Mouse (Mus musculus) frontal cortex, postnatal 25 days (tissue): ENCODE results near the gene Mrpl35.
"Not testable (repeated sequence)": the region's sequence is repeated elsewhere in the genome, so short reads cannot be mapped to it uniquely, and the experiment has no call there.

Experiments used
- DNase-seq, 2 experiments: peaks; one replicate each; pipeline ENCODE4 v3.0.0; 2022; ENCODE audit warnings: low spot score in 2 of 2

Mrpl35 gene

GRCm38 (mm10) chr6:71826869-71827268 is at the start of gene Mrpl35:
Mrpl35 (minus strand) TSS chr6:71826969.
- no peak for DNase-seq

DNA sequence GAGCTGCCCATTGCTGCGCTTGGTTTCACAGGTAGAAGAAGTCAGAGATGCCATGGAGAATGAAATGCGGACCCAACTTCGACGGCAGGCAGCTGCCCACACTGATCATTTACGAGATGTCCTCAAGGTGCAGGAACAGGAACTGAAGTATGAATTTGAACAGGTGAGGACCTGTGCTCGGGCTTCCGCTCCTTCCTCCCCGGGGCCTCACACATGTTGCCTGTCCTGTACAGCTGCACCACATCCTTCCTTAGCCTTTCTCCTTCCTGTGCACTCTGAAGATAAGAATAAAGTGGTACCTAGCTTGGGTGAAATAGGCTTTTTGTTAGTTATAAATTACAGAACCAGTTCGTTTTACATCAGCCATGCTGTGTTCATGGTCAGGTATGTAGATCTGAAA is 44.6 kb upstream of the Mrpl35 start:
- DNase-seq: no peak

DNA sequence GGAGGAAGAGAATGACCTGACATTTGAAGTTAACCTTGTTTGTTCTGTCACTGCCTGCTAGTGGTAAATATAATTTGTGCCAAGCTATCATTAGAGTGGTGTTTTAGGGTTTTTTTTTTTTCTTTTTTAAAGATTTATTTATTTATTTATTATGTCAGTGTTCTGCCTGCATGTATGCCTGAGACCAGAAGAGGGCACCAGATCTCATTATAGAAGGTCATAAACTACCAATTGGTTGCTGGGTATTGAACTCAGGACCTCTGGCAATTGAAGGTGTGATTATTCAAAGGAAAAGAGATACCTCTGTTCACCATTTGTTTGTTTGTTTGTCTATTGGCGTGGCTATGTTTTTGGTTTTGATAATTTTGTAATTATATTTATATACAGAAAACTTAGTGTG is 42.0 kb upstream of the Mrpl35 start:
- DNase-seq: no peak

DNA sequence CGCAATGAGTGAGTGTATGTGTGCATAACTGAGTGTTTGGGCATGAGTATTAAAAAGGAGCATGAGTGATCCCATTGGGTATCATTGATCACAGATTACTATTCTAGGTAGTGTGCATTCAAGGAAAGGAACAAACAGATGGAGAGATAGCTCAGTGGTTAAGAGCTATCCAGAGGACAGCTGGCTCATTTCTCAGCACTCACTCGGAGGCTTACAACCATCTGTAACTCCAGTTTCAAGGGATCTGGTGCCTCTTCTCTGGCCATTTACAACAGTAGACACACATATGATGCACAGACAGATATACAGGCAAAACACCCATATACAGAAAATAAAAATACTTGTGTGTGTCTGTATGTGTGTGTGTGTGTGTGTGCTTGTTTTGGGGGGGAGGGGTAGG is 41.0 kb upstream of the Mrpl35 start:
- DNase-seq: no peak

DNA sequence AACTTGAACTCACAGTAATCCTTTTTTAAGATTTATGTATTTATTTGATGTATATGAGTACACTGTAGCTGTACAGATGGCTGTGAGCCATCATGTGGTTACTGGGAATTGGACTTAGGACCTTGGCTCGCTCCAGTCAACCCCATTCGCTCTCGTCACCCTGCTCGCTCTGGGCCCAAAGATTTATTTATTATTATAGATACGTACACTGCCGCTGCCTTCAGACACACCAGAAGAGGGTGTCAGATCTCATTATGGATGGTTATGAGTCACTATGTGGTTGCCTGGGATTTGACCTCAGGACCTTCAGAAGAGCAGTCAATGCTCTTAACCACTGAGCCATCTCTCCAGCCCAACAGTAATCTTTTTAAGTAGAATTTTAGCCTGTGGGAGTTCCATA is 20.1 kb upstream of the Mrpl35 start:
- DNase-seq: not testable (repeated sequence)

DNA sequence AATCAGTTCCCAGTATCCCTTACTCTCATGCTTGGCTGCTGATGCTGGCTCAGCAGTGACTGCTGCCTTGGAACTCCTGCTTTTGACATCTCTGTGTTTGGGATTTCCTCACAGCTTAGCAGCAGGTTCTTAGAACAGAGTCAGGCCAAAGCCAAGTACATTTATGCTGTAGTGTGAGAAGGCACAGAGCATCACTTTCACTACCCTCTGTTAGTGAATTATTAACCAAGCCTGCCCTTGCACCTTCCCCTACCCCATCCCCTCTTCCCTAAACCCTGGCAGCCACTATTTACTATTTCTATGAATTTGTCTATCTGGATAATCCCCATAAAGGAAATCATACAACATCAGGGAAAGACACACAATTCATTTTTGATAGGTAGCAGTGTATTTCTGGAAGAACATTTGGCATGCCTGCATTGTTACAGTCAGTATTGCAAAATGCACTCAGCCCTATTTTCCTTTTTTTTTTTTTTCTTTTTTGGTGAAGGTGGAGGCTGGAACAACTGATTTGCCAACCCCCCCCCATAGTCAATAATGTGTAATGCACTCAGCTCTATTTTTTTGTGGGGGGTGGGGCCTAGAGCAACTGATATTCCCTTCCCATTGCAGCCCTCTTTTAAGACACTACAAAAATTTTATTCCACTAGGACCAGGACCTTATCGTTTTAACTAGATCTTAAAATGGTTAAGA is 14.0 kb upstream of the Mrpl35 start:
- DNase-seq: no peak

DNA sequence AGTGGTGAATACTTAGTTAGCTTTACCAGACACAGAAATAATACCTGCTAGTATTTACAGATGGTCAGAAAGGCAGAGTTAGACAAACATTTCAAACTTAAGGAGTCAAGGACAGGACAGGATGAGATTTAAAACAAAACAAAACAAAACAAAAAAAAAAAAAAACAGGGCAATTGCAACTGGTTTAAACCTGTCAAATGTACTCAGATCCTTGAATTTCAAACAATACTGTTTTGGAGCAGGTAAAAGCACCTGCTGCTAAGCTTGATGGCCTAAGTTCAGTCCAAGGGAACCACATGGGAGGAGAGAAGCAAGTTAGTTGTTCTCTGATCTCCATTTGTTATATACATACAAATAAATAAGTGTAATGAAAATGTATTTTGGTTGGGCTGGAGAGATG is 13.0 kb upstream of the Mrpl35 start:
- DNase-seq: no peak

GRCm38 (mm10) chr6:71836811-71837210 is 10.0 kb upstream of the Mrpl35 start:
- no peak for DNase-seq

DNA sequence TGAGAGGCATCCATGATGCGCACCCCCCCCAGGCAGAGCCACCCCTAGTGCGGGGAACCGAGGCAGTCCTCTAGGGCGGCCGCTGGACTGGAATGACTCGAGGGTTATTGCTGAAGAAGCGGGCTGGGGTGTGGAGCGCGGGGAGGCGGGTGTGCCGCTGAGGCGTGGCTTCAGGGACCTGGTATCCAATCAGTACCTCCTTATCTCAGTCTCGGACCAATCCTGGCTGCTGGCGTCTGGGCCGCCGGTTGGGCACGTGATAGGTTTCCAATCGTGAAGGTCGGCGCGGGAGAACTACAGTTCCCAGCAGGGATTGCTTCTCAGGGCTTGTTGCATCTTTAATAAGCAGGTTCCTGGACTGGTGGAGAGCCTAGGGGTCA is 4.8 kb upstream of the Mrpl35 start:
- DNase-seq: peak; percentile 89 to 94

DNA sequence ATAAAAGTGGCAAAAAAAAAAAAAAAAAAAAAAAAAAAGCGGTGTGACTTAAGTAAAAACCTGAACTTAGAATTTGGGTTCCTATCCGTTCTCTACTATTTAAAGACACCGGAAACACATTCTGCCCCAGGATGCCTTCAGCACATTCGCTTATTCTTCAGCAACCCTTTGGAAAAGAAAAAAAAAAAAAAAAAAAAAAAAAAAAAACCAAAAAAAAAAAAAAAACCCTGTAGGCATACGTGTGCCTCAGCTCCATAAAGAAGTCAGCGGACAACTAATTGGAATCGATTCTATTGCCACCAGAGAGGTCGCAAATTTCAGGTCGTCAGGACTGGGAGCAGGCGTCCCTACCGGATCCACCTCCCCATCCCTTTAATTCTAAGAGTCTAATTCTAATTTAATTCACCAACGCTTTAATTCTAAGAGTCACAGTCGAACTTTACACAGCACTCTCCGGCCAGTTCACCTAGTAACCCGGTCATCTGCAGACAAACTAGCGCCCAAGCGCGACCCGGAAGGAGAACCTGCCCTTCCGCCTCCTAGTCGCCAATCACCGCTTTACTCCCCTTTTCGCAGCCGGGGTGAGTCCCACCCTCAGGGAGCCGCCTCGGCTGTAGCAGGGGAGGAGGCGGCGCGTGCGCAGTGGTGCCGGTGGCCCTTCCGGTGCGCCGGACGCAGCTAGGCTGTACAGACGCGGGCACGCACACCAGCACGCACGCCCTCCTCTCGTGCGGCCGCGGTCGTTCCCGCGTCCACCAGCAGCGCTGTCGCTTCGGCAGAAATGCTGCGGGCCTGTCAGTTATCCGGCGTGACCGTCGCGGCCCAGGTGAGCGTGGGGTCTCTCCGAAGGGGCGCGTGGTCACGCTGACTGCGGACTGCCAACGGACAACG is 4.2 kb upstream of the Mrpl35 start, which contains the start of gene Immt:
Gene Immt (plus strand): TSS at position 642 of the 891 bp plus-strand sequence.
- peak; percentile 86 to 93 for DNase-seq

DNA sequence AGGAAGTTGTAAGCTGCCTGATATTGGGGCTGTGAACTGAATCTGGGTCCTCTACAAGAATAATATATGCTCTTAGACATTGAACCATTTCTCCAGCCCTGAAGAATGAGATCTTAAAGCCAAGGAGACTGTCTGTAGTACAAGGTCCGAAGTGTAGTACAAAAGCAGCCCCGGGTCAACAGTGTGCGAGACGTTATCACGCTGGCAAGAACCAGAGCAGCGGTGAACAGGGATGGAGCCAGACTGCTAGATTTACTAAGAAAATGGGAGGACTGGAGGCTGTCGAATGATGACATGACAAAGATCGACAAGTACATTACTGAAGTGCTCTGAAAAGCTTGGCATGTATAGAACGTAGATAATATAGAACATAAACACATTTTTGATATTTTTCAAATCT is 3.0 kb upstream of the Mrpl35 start:
- DNase-seq: no peak

DNA sequence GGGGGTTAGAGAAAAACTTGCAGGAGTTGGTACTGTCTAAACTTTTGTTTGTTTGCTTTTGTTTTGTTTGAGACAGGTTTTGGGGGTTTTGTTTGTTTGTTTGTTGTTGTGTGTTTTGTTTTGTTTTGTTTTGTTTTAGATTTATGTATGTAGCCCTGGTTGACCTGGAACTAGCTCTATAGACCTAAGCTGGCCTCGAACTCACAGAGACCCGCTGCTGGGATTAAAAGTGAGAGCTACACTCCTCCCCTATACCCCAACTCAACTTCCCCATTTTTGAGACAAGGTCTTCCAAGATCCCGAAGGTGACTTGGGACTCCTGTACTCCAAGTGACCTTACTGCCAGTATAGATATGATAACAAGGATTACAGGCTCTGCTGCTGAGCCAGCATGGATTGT is 2.8 kb downstream of the Mrpl35 start:
- no peak for DNase-seq

DNA sequence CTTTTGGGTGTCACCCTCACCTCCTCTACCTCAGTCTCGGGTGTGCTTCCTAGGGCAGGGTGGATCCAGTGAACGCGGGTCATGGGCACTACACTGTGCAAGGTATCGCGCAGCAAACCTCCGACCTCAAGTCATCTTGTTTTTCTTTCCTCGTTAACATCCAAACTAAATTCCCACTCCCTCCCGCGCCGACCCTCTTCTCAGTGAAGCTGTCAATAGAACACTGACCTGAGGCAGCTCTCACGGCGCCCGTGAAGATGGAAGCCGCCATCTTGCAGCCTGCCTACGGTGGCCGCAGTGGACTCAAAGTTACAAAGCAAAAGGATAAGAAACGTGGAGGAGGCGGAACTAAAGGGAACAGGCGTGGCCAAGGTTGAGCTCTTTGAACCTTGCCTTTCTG is 3.3 kb downstream of the Mrpl35 start:
- peak; percentile 88 to 90 for DNase-seq

- DNase-seq: no peak
These were observed 3.7 kb downstream of the Mrpl35 start for GRCm38 (mm10) chr6:71823085-71823484.

- no peak for DNase-seq
These were observed 6.9 kb downstream of the Mrpl35 start for GRCm38 (mm10) chr6:71819764-71820292.

GRCm38 (mm10) chr6:71812820-71813219 is 13.9 kb downstream of the Mrpl35 start:
- no peak for DNase-seq

- DNase-seq: no peak
These were observed 16.9 kb downstream of the Mrpl35 start for GRCm38 (mm10) chr6:71809890-71810289.

DNA sequence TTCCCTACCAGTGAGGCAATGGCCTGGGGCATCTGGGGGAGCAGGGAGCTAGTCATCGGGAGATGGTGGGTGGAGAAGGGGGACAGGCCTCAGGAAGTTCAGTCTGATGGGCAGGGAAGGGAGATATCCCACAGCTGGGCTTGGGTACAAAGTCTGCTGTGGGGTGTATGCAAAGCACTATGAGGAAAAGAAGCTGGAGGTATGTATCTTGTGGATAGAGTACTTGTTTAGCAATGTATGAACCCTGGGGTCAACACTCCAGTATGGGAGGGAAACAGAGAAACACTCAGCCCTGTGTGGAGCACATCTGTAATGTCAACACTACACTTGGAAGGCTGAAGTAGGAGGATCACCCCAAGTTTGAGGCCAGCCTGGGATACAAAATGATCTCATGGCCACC is 20.1 kb downstream of the Mrpl35 start:
- DNase-seq: no peak

DNA sequence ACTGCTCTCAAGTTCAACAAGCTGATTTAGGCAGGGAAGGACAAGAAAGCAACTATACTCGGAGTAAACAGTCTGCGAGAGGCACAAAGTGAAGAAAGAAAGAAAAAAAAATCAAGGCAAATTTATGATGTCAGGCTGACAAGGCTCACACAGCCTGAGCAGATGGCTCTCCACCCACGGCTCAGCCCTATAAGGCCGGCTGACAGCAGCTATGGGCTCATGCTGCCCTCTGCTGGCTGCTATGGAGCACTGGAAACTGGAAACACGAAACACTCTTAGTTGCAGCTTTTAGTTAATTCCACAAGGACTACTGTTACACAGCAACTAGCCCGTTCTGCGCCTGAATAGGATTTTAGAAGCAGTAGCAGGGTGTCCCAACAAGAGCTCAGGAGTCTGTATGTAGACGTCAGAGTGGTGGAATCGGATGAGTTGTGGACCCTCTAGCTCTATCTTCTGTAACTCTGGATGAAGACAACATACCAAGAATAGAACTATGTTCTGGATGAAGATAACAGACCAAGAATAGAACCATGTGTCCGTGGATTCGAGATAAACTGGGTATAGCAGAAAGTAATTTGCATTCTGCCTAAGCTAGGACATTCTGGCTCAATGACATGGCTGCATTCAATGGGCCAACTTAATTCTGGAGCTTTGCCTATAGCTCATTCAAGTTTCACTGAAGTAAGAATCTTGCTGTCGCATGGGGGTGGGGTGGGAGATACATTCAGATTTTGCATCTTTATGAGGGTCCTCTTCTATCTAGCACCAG is 22.5 kb downstream of the Mrpl35 start:
- peak; percentile 33 to 42 for DNase-seq

DNA sequence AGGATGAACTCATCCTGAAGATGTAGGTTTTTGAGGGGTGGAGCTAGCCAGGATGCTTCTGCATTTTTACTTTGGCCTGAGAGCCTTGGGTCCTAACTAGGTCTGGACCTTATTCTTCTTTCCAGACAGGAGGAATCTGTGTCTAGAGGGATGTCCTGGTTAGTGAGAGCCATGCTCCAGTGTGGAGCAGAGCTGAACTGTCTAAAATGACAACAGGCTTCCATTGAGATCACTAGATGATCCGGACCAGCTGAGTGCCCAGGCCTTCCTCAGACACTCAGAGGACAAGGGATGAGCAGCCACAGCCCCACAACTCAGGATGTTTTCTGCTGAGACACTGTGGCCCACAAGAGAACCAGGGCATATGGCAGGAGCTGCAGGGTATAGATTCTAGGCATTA is 23.2 kb downstream of the Mrpl35 start:
- DNase-seq: no peak

DNA sequence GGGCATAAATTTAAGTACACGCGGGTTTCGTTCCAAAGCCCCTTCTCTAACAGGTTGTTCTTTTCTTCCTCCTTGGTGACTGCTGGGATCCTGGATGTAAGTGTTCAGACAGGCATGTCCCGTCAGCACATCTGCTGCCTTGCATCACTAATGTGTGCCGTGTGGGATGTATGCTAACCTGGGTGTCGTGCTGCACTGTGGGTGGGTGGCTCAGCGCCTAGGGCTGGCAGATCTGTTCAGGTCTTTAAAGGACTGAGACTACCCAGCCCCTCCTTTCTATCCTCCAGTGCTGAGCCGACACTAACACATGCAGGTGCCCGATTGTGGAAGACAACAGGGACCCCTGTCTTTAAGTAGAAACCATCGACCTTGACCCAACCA is 25.1 kb downstream of the Mrpl35 start:
- DNase-seq: peak; percentile 25 to 41
